Mouse (Mus musculus): ENCODE data around the gene Sik1. TPM values are rescaled to one million over a fixed set of nuclear protein-coding genes. Genes with fewer than 3 reads are reported as not detected.
"Not testable (repeated sequence)": the region's sequence is repeated elsewhere in the genome, so short reads cannot be mapped to it uniquely, and the experiment has no call there.

Sik1 gene
- 10 to 100 TPM; 17.0 to 27.2 TPM for total RNA-seq (2021)
- long read RNA-seq, experiment 1, result 0 reads
- long read RNA-seq, experiment 2, partial matches to known transcripts, result 2 of 4 reads
- long read RNA-seq, experiment 2, other reads (novel, unspliced or antisense), result 2 of 4 reads

GRCm38 (mm10) chr17:31855597-31856518, at the start of gene Sik1:
Gene Sik1 (minus strand): TSS chr17:31855804.
- intact Hi-C loops (cut with DNase I), result loop anchor here (2.0 to 5.0 kb wide), 6 partner anchors 36 to 171 kb away; no protein-coding TSS in a partner anchor

GRCm38 (mm10) chr17:31905201-31905790, 49.7 kb upstream of the Sik1 start:
- intact Hi-C loops (cut with DNase I), result no loop called here
- peak in 1 of 2 experiments; percentile 16 for DNase-seq

More at GRCm38 (mm10) chr17:31855597-31856518, at the start of gene Sik1:
- DNase-seq, result peak; percentile 96 to 98

GRCm38 (mm10) chr17:31904036-31904435, 48.4 kb upstream of the Sik1 start:
- peak; percentile 3 to 15 for DNase-seq
- intact Hi-C loops (cut with DNase I), result no loop called here

- peak; percentile 1 to 13 for DNase-seq
- intact Hi-C loops (cut with DNase I), result no loop called here
Measured at GRCm38 (mm10) chr17:31902630-31903198, 47.1 kb upstream of the Sik1 start.

- peak; percentile 6 to 17 for DNase-seq
- intact Hi-C loops (cut with DNase I), result no loop called here
Measured at GRCm38 (mm10) chr17:31901461-31902204, 46.0 kb upstream of the Sik1 start.

GRCm38 (mm10) chr17:31898941-31899340, 43.3 kb upstream of the Sik1 start:
- intact Hi-C loops (cut with DNase I), result no loop called here

GRCm38 (mm10) chr17:31897186-31897793, 41.7 kb upstream of the Sik1 start:
- intact Hi-C loops (cut with DNase I), result no loop called here
- DNase-seq, result peak; percentile 13 to 25

More at GRCm38 (mm10) chr17:31898941-31899340, 43.3 kb upstream of the Sik1 start:
- DNase-seq, result no peak

GRCm38 (mm10) chr17:31896751-31897150, 41.1 kb upstream of the Sik1 start:
- intact Hi-C loops (cut with DNase I), result no loop called here
- DNase-seq, result peak in 1 of 2 experiments; percentile 14

- peak; percentile 4 to 14 for DNase-seq
- intact Hi-C loops (cut with DNase I), result no loop called here
Measured at GRCm38 (mm10) chr17:31896311-31896710, 40.7 kb upstream of the Sik1 start.

GRCm38 (mm10) chr17:31893371-31894060, 37.9 kb upstream of the Sik1 start:
- peak in 1 of 2 experiments; percentile 13 for DNase-seq
- intact Hi-C loops (cut with DNase I), result loop anchor here (2.0 to 5.0 kb wide), 2 partner anchors 21 to 36 kb away; partner anchors contain the start of gene Sik1

- DNase-seq, result peak; percentile 86 to 93
- intact Hi-C loops (cut with DNase I), result loop anchor here (5.0 kb wide), 1 partner anchor 35 kb away; the partner anchor contains the start of gene Sik1
Measured at GRCm38 (mm10) chr17:31892750-31893149, 37.1 kb upstream of the Sik1 start.

- intact Hi-C loops (cut with DNase I), result loop anchor here (5.0 kb wide), 1 partner anchor 35 kb away; the partner anchor contains the start of gene Sik1
- DNase-seq, result peak in 1 of 2 experiments; percentile 13
Measured at GRCm38 (mm10) chr17:31891858-31892257, 36.3 kb upstream of the Sik1 start.

GRCm38 (mm10) chr17:31890311-31890951, 34.8 kb upstream of the Sik1 start:
- intact Hi-C loops (cut with DNase I), result loop anchor here (5.0 kb wide), 1 partner anchor 33 kb away; the partner anchor contains the start of gene Sik1
- DNase-seq, result peak in 1 of 2 experiments; percentile 7

- DNase-seq, result peak; percentile 2 to 12
- intact Hi-C loops (cut with DNase I), result loop anchor here (5.0 kb wide), 1 partner anchor 32 kb away; the partner anchor contains the start of gene Sik1
Measured at GRCm38 (mm10) chr17:31889446-31890201, 34.0 kb upstream of the Sik1 start.

- intact Hi-C loops (cut with DNase I), result no loop called here
- DNase-seq, result peak in 1 of 2 experiments; percentile 13
Measured at GRCm38 (mm10) chr17:31888540-31888939, 32.9 kb upstream of the Sik1 start.

- intact Hi-C loops (cut with DNase I); DNase-seq: not testable (repeated sequence)
Measured at GRCm38 (mm10) chr17:31884676-31885075, 29.1 kb upstream of the Sik1 start.

- DNase-seq, result peak in 1 of 2 experiments; percentile 16
- intact Hi-C loops (cut with DNase I), result no loop called here
Measured at GRCm38 (mm10) chr17:31879406-31879805, 23.8 kb upstream of the Sik1 start.

Measured in gastrocnemius, postnatal 36 days (tissue).